In the genomic region with DNA sequence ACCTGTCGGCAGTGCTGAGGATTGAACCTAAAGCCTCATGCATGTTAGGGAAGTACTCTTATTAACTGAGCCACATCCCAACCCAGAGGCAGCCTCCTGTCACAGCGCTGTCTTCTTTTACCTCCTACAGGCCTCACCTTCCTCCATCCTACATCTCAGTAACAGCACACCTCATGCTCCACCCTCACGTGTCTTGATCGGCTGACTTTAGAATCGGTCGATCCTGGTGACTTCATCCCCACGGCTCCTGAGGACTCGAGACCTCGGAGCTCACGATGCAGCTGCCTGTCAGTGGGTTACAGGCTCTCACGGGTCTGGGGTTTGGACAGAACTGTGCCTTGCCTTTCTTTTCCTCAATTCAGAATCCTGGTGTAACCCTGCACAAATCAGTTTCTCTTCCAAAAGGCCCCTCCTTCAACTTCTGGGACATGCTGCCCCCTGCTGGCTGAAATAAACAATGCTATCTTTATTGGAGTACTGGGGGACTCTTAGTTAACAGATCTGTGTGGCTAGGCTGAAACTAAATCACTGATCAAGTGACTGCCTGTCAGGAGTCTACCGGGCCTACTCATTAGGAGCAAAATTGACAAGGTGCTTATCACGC, we compare ENCODE assay signal across 8 mouse cellular contexts. TPM values are rescaled to one million over a fixed set of nuclear protein-coding genes. Genes with fewer than 3 reads are reported as not detected.
A peak's percentile ranks its signal among the peaks of the same experiment; 100 is the strongest.
DNase-seq lines count a peak whose midpoint lies in the region; ATAC-seq and TF ChIP-seq lines count a peak whose summit lies in the region.

No protein-coding gene starts in this region.

- ATAC-seq in forebrain, embryonic 12.5 days (ENCODE audit: low FRiP score): 0 out of 2 replicates have a peak, but pooled peaks have one; percentile 46

- H3K27me3 ChIP-seq in forebrain, embryonic 12.5 days: no peaks in the 10 kb centered on the region

- peak; percentile 69 for DNase-seq in ES-CJ7 (ENCODE audit: low read depth, low spot score)
- peak; percentile 81 to 92 for DNase-seq in heart, postnatal 10 days
- peak; percentile 68 for DNase-seq in large intestine, adult 2 months (ENCODE audit: low read depth, low spot score)
- peak; percentile 76 for DNase-seq in lung, adult 2 months
- DNase-seq in thymus, postnatal 0 days (ENCODE audit: low spot score): peak; percentile 80

- 55% methylated on average over 13 of the region's 13 CpGs for WGBS in forebrain, embryonic 12.5 days
- WGBS in large intestine, adult 2 months: 39% methylated on average over 13 of the region's 13 CpGs
- WGBS in lung, adult 2 months: 44% methylated on average over 13 of the region's 13 CpGs
- WGBS in olfactory bulb, adult 2 months: 44% methylated on average over 13 of the region's 13 CpGs

- TF ChIP-seq POLR2A in lung, adult 2 months (IDR thresholded peaks at IDR 0.05; ENCODE audit: borderline replicate concordance, extremely low read depth, low read depth, low read length): no peak
- TF ChIP-seq POLR2A in olfactory bulb, adult 2 months (IDR thresholded peaks at IDR 0.05; ENCODE audit: insufficient read depth, low read depth, low read length): no peak

- peak; percentile 29; the same call in 1 of the 2 replicates for TF ChIP-seq CTCF in lung, adult 2 months (IDR thresholded peaks at IDR 0.05; ENCODE audit: insufficient read depth, low read length)
- peak; percentile 48 for TF ChIP-seq CTCF in olfactory bulb, adult 2 months (IDR thresholded peaks at IDR 0.05; ENCODE audit: insufficient read depth, low read depth, low read length)

- no peak overlapping the region for H3K27ac ChIP-seq in brown adipose tissue, adult 24 weeks (replicated peaks; ENCODE audit: low read depth, low read length)
- H3K27ac ChIP-seq in forebrain, embryonic 12.5 days: no peak overlapping the region
- H3K27ac ChIP-seq in olfactory bulb, adult 2 months (ENCODE audit: insufficient read depth, low read depth, low read length): no peak overlapping the region

- H3K4me1 ChIP-seq in brown adipose tissue, adult 24 weeks (ENCODE audit: control insufficient read depth, insufficient read depth, insufficient read length, low read length): no peaks in the 10 kb centered on the region
- 0 out of 2 replicates have a peak, but pooled peaks cover 4% of the 10 kb centered on the region for H3K4me1 ChIP-seq in forebrain, embryonic 12.5 days
- 0 out of 2 replicates have a peak, but pooled peaks cover 5% of the 10 kb centered on the region for H3K4me1 ChIP-seq in lung, adult 2 months (ENCODE audit: control insufficient read depth, insufficient read depth, low read length)
- H3K4me1 ChIP-seq in olfactory bulb, adult 2 months (ENCODE audit: control insufficient read depth, insufficient read depth, low read length): peaks cover 14% of the 10 kb centered on the region

- H3K9me3 ChIP-seq in forebrain, embryonic 12.5 days: no peaks in the 10 kb centered on the region

- no peaks in the 10 kb centered on the region for H3K36me3 ChIP-seq in forebrain, embryonic 12.5 days (replicated peaks)

- intact Hi-C loops in heart, postnatal 10 days (cut with DNase I): loop anchor here (2.0 to 5.0 kb wide), 4 partner anchors 87 to 399 kb away; no protein-coding TSS in a partner anchor

- H3K4me2 ChIP-seq in forebrain, embryonic 12.5 days: no peak overlapping the region

- peak overlapping the region; percentile 36 for H3K4me3 ChIP-seq in brown adipose tissue, adult 24 weeks (ENCODE audit: insufficient read depth, low read depth, low read length)
- no peak overlapping the region for H3K4me3 ChIP-seq in forebrain, embryonic 12.5 days (replicated peaks)
- H3K4me3 ChIP-seq in lung, adult 2 months (replicated peaks; ENCODE audit: extremely low read depth, low read depth, low read length): peak overlapping the region; percentile 44
- peak overlapping the region; percentile 40 for H3K4me3 ChIP-seq in olfactory bulb, adult 2 months (ENCODE audit: insufficient read depth, low read depth, low read length)

- no peak overlapping the region for H3K9ac ChIP-seq in forebrain, embryonic 12.5 days

RNA-seq across cellular contexts. Expression of gene Cdadc1, which starts 41.7 kb away (rescaled TPM):
- polyA plus RNA-seq in brown adipose tissue, adult 24 weeks (2012; ENCODE audit: insufficient read depth, insufficient read length, missing spikeins): 55.5 and 58.1 TPM in 2 replicates
- 28.1 and 32.4 TPM in 2 replicates for polyA plus RNA-seq in forebrain, embryonic 12.5 days (2016; fragmentation: Nextera tagmentation; extraction: Ambion mirVana)
- total RNA-seq in heart, postnatal 10 days (2021): 10 to 100 TPM; 37.5 to 38.9 TPM
- polyA plus RNA-seq in large intestine, adult 2 months (2012; rRNA removed): 3.9 and 4.2 TPM in 2 replicates
- polyA plus RNA-seq in lung, adult 2 months (2012; rRNA removed): 6.3 and 9.9 TPM in 2 replicates
- polyA plus RNA-seq in olfactory bulb, adult 2 months (2012; ENCODE audit: insufficient read depth, insufficient read length, low replicate concordance, missing spikeins): not detected in 2 replicates
- 39.7 and 40.3 TPM in 2 replicates for polyA plus RNA-seq in thymus, postnatal 0 days (2015; fragmentation: Nextera tagmentation; extraction: Ambion mirVana)
